Mouse (Mus musculus): Measurements from ENCODE around the gene Hdac5. TPM values are rescaled to one million over a fixed set of nuclear protein-coding genes. Genes with fewer than 3 reads are reported as not detected.

The Hdac5 gene
- polyA plus RNA-seq, 1 experiment from 2014 or later: 29.1 TPM

GRCm38 (mm10) chr11:102263211-102263610 lies 33.2 kb upstream of the Hdac5 start:
- H3K4me2 ChIP-seq (replicated peaks; ENCODE audit: low read depth, low read length): no peak overlapping the region
- H3K36me3 ChIP-seq (ENCODE audit: control insufficient read depth, insufficient read depth, low read length): peaks cover 40% of the 10 kb centered on the region
- H3K9ac ChIP-seq (ENCODE audit: low read depth, low read length): no peak overlapping the region
- H3K9me3 ChIP-seq (ENCODE audit: control insufficient read depth, low read length): no peaks in the 10 kb centered on the region
- 94% methylated on average over 7 of the region's 7 CpGs for WGBS
- H3K4me1 ChIP-seq (ENCODE audit: control insufficient read depth, insufficient read depth, low read length): no peaks in the 10 kb centered on the region
- no peak overlapping the region for H3K4me3 ChIP-seq (ENCODE audit: low read length)
- no peaks in the 10 kb centered on the region for H3K27me3 ChIP-seq (ENCODE audit: control insufficient read depth, insufficient read depth, low read length)
- no peak overlapping the region for H3K27ac ChIP-seq (ENCODE audit: low read depth, low read length)
- no peak for ATAC-seq (ENCODE audit: low FRiP score, low TSS enrichment)

DNA sequence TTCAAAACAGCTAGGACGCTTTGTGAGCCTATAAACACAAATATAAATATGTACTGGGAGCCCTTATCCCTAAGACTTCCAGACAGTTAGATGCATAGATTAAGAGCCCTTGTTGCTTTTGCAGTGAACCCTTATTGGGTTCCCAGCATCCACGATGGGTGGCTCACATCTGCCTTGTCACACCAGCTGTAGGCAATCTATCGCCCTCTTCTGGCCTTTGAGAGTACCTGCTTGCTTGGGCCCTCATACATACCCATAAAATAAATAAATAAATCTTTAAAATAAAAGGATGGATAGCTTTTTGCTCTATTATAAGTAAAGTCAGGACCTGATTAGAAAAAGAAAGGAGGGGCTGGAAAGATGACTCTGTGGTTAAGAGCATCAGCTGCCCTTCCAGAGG lies 28.6 kb upstream of the Hdac5 start:
- Histone ChIP-seq H3K9me3 (ENCODE audit: control insufficient read depth, low read length) (no peaks in the 10 kb centered on the region), H3K4me2 (replicated peaks; ENCODE audit: low read depth, low read length) (no peak overlapping the region), H3K27ac (ENCODE audit: low read depth, low read length) (no peak overlapping the region), H3K36me3 (ENCODE audit: control insufficient read depth, insufficient read depth, low read length) (peaks cover 62% of the 10 kb centered on the region), H3K27me3 (ENCODE audit: control insufficient read depth, insufficient read depth, low read length) (no peaks in the 10 kb centered on the region), H3K4me1 (ENCODE audit: control insufficient read depth, insufficient read depth, low read length) (no peaks in the 10 kb centered on the region), H3K9ac (ENCODE audit: low read depth, low read length) (no peak overlapping the region), H3K4me3 (ENCODE audit: low read length) (no peak overlapping the region)
- 95% methylated on average over 3 of the region's 3 CpGs for WGBS
- ATAC-seq (ENCODE audit: low FRiP score, low TSS enrichment): no peak

DNA sequence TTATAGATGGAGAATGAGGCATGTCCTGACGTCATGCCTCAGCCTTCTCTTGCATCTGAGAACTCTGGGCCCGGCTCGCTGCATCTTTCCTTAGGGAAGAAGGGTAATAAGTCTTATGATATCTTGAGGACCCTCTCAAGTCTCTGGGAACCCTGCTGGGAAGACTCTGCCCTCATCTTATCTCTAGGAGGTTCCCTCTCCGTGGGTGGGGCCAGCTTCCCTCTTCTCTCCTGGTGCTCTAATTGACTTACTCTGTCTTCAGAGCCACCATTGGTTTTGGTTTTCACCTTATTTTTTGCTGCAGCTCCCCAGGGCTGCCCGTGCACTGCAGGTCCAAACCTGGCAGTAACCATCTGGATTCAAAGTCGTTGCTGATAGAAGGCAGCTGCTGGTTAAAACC lies 28.1 kb upstream of the Hdac5 start:
- no peaks in the 10 kb centered on the region for H3K4me1 ChIP-seq (ENCODE audit: control insufficient read depth, insufficient read depth, low read length)
- peaks cover 59% of the 10 kb centered on the region for H3K36me3 ChIP-seq (ENCODE audit: control insufficient read depth, insufficient read depth, low read length)
- no peak for ATAC-seq (ENCODE audit: low FRiP score, low TSS enrichment)
- no peak overlapping the region for H3K4me2 ChIP-seq (replicated peaks; ENCODE audit: low read depth, low read length)
- 80% methylated on average over 6 of the region's 6 CpGs for WGBS
- H3K4me3 ChIP-seq (ENCODE audit: low read length): no peak overlapping the region
- H3K9ac ChIP-seq (ENCODE audit: low read depth, low read length): no peak overlapping the region
- no peaks in the 10 kb centered on the region for H3K9me3 ChIP-seq (ENCODE audit: control insufficient read depth, low read length)
- H3K27ac ChIP-seq (ENCODE audit: low read depth, low read length): no peak overlapping the region
- H3K27me3 ChIP-seq (ENCODE audit: control insufficient read depth, insufficient read depth, low read length): no peaks in the 10 kb centered on the region

DNA sequence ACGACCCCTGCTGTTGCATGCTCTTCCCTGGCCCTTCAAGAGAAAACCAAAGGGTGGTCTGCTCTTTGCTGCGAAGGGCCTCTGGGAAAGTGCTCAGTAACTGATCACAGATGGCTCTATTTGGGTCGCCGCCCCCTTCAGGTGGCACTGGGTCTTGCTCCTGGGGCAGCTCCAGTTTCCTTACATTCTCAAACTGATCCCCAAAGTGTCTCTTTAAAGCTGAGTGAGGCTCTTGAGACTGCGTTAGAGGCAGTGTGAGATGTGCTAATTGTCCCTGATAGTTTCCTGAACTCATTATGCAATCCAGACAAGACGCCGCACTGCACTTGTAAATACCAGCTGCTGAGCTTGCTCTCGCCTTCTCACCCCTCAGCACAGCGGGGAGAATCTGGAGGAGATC lies 27.5 kb upstream of the Hdac5 start:
- Histone ChIP-seq H3K27me3 (ENCODE audit: control insufficient read depth, insufficient read depth, low read length) (no peaks in the 10 kb centered on the region), H3K27ac (ENCODE audit: low read depth, low read length) (no peak overlapping the region), H3K9ac (ENCODE audit: low read depth, low read length) (no peak overlapping the region), H3K36me3 (ENCODE audit: control insufficient read depth, insufficient read depth, low read length) (peaks cover 58% of the 10 kb centered on the region), H3K4me1 (ENCODE audit: control insufficient read depth, insufficient read depth, low read length) (no peaks in the 10 kb centered on the region), H3K4me3 (ENCODE audit: low read length) (no peak overlapping the region), H3K4me2 (replicated peaks; ENCODE audit: low read depth, low read length) (no peak overlapping the region), H3K9me3 (ENCODE audit: control insufficient read depth, low read length) (no peaks in the 10 kb centered on the region)
- no peak for ATAC-seq (ENCODE audit: low FRiP score, low TSS enrichment)
- WGBS: 38% methylated on average over 9 of the region's 9 CpGs

DNA sequence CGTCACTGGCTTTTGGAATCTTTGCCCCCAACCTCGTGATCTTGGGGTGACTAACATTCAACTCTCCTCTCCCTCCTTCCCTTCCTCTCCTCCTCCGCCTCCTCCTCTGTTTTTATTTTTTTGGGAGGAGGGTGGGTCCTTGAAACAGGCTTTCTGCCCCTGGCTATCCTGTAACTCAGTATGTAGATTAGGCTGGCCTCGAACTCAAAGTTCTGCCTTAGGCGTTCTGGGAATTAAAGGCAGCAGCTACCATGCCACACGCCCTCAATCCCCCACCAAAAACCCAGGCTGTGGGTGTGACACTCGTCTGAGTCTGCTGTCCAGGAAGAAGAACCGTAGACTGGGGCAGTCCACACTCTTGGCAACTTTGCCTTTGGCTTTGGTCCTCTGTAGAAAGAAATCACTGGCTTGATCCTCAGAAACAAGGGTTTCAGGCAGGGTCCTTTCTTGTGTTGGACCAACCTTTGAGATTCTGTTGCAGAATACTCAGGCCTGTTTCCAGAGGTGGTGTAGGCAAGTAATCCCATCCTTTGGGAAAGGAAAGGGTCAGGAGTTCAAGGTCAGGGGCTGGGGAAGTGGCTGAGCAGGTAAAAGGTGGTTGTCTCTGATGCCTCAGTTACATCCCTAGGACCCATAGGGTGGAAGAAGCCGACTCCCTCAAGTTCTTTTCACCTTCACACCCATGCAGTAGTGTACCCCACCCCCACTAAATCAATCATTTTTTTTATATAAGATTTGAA lies 19.6 kb upstream of the Hdac5 start:
- 12% methylated on average over 9 of the region's 9 CpGs for WGBS
- no peak for ATAC-seq (ENCODE audit: low FRiP score, low TSS enrichment)
- peak overlapping the region; percentile 80 for H3K4me3 ChIP-seq (ENCODE audit: low read length)
- H3K9ac ChIP-seq (ENCODE audit: low read depth, low read length): peak overlapping the region; percentile 77
- peaks cover 5% of the 10 kb centered on the region; the same call in 1 of the 2 replicates for H3K4me1 ChIP-seq (ENCODE audit: control insufficient read depth, insufficient read depth, low read length)
- H3K4me2 ChIP-seq (replicated peaks; ENCODE audit: low read depth, low read length): peak overlapping the region; percentile 81
- no peaks in the 10 kb centered on the region for H3K27me3 ChIP-seq (ENCODE audit: control insufficient read depth, insufficient read depth, low read length)
- no peak overlapping the region; the same call in 1 of the 2 replicates for H3K27ac ChIP-seq (ENCODE audit: low read depth, low read length)
- peaks cover 22% of the 10 kb centered on the region for H3K36me3 ChIP-seq (ENCODE audit: control insufficient read depth, insufficient read depth, low read length)
- H3K9me3 ChIP-seq (ENCODE audit: control insufficient read depth, low read length): no peaks in the 10 kb centered on the region

DNA sequence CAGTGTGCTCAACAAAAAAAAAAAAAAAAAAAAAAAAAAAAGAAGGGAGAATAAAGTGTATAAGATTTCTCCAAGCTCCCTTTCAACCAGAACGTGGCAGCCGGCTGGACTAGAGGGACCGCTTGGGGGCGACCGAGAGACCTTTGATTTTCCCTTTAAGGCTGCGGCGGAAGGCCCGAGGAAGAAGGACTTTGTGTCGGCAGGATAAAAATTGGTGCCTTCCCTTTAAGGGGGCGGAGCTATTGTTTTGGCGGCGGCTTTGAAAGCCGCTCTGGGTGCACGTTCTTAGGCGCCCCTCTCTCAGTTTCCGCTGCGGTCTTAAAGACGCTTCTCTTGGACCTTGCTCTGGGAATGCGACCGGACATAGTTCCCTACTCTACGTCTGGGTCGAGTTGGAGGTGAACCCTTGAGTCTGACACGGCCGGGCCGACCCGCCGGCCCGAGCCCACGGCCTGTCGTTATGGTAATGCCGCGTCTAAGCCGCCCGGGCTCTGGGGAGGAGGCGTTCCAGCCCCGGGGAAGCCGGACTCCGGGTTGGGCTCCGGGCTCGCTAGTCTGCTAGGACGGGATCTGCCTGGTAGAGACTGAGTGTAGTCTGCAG lies 18.8 kb upstream of the Hdac5 start, which contains the start of gene BC030867:
Gene BC030867, plus strand, starts transcription at position 253 of the 601 bp plus-strand sequence.
- Histone ChIP-seq H3K9ac (ENCODE audit: low read depth, low read length) (peak within 1 kb of the TSS; percentile 77), H3K27me3 (ENCODE audit: control insufficient read depth, insufficient read depth, low read length) (no peaks in the 10 kb centered on the region), H3K27ac (ENCODE audit: low read depth, low read length) (peak within 1 kb of the TSS; percentile 56; the same call in 1 of the 2 replicates), H3K9me3 (ENCODE audit: control insufficient read depth, low read length) (no peaks in the 10 kb centered on the region), H3K4me1 (ENCODE audit: control insufficient read depth, insufficient read depth, low read length) (peaks cover 5% of the 10 kb centered on the region; the same call in 1 of the 2 replicates), H3K4me2 (replicated peaks; ENCODE audit: low read depth, low read length) (peak within 1 kb of the TSS; percentile 81), H3K4me3 (ENCODE audit: low read length) (peak within 1 kb of the TSS; percentile 80), H3K36me3 (ENCODE audit: control insufficient read depth, insufficient read depth, low read length) (peaks cover 19% of the 10 kb centered on the region)
- under 1% methylated on average over 40 of the region's 41 CpGs for WGBS
- ATAC-seq (ENCODE audit: low FRiP score, low TSS enrichment): peak; percentile 73

DNA sequence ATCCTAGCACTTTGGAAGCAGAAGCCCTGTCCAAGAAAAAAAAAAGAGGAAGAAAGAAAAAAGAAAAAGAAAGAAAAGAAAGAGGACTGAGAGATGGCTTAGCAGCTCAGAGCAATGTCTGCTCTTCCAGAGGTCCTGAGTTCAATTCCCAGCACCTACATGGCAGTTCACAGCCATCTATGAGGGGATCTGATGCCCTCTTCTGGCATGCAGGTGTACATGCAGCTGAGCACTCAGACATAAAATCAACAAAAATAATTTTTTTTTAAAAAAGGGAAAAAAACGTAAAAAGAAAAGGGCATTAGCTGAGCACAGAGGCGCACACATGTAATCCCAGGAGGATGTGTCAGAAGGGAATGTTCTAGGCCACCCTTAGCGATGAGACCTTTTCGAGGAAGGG lies 16.9 kb upstream of the Hdac5 start:
- Histone ChIP-seq H3K27me3 (ENCODE audit: control insufficient read depth, insufficient read depth, low read length) (no peaks in the 10 kb centered on the region), H3K4me3 (ENCODE audit: low read length) (no peak overlapping the region), H3K27ac (ENCODE audit: low read depth, low read length) (no peak overlapping the region), H3K9ac (ENCODE audit: low read depth, low read length) (no peak overlapping the region), H3K4me2 (replicated peaks; ENCODE audit: low read depth, low read length) (no peak overlapping the region), H3K36me3 (ENCODE audit: control insufficient read depth, insufficient read depth, low read length) (peaks cover 12% of the 10 kb centered on the region), H3K4me1 (ENCODE audit: control insufficient read depth, insufficient read depth, low read length) (peaks cover 5% of the 10 kb centered on the region; the same call in 1 of the 2 replicates), H3K9me3 (ENCODE audit: control insufficient read depth, low read length) (no peaks in the 10 kb centered on the region)
- no peak for ATAC-seq (ENCODE audit: low FRiP score, low TSS enrichment)
- WGBS: 90% methylated on average over 4 of the region's 4 CpGs

DNA sequence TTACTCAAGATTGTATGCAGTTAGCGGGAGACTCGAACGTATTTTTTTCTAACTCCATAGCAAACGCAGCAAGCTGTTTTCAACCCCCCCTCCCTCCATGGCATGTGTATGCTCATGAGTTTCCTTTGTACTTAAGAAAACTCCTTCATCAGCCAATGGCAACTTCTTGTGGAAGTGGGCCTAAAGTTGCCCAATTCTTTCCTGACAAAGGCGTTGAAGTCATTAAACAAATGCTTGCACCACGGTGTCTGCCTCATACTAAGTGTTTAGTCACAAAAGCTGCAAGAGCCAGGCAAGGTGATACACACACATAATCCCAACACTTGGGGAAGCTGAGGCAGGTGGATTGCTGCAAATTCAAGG lies 16.3 kb upstream of the Hdac5 start:
- Histone ChIP-seq H3K36me3 (ENCODE audit: control insufficient read depth, insufficient read depth, low read length) (peaks cover 8% of the 10 kb centered on the region), H3K9ac (ENCODE audit: low read depth, low read length) (no peak overlapping the region), H3K27ac (ENCODE audit: low read depth, low read length) (no peak overlapping the region), H3K9me3 (ENCODE audit: control insufficient read depth, low read length) (no peaks in the 10 kb centered on the region), H3K4me2 (replicated peaks; ENCODE audit: low read depth, low read length) (no peak overlapping the region), H3K27me3 (ENCODE audit: control insufficient read depth, insufficient read depth, low read length) (no peaks in the 10 kb centered on the region), H3K4me3 (ENCODE audit: low read length) (no peak overlapping the region), H3K4me1 (ENCODE audit: control insufficient read depth, insufficient read depth, low read length) (peaks cover 5% of the 10 kb centered on the region; the same call in 1 of the 2 replicates)
- no peak for ATAC-seq (ENCODE audit: low FRiP score, low TSS enrichment)
- WGBS: 86% methylated on average over 6 of the region's 6 CpGs

Measured in kidney, embryonic 14.5 days (tissue).